Mouse (Mus musculus) brain, embryonic 14.5 days (tissue): ENCODE measurements around the gene Col11a2. TPM values are rescaled to one million over a fixed set of nuclear protein-coding genes. Genes with fewer than 3 reads are reported as not detected.
A peak's percentile ranks its signal among the peaks of the same experiment; 100 is the strongest.

Experiments
- DNase-seq: peaks from one replicate; pipeline ENCODE4 v3.0.0-alpha.2; 2011; ENCODE audit warnings: low read depth
- CTCF ChIP-seq: fragments of 200-500 bp; IDR thresholded peaks from 2 replicates; pipeline ENCODE4 v1.5.1; 2012; ENCODE audit warnings: inconsistent platforms, mild to moderate bottlenecking, moderate library complexity, borderline replicate concordance; ENCODE audit not compliant: insufficient read depth, insufficient read length; ENCODE audit errors: extremely low read depth
- POLR2A ChIP-seq: fragments of 200-500 bp; IDR thresholded peaks from 2 replicates; pipeline ENCODE4 v1.6.1; 2012; ENCODE audit warnings: mild to moderate bottlenecking, inconsistent platforms, borderline replicate concordance; ENCODE audit not compliant: poor library complexity, insufficient read depth, insufficient read length, severe bottlenecking; ENCODE audit errors: extremely low read depth
- polyA plus RNA-seq: library from polyadenylated mRNA; depleted of rRNA; stranded (reverse); fragments of >200 nt; gene quantifications from 2 replicates; pipeline ENCODE4 v1.2.3, GENCODE M21; 2012; rRNA removed

The Col11a2 gene
- polyA plus RNA-seq, 1 experiment, result 11.8 TPM

GRCm38 (mm10) chr17:34101185-34101584 is 61.9 kb downstream of the Col11a2 start:
- TF ChIP-seq POLR2A (no peak), CTCF (no peak)
- DNase-seq, result no peak

DNA sequence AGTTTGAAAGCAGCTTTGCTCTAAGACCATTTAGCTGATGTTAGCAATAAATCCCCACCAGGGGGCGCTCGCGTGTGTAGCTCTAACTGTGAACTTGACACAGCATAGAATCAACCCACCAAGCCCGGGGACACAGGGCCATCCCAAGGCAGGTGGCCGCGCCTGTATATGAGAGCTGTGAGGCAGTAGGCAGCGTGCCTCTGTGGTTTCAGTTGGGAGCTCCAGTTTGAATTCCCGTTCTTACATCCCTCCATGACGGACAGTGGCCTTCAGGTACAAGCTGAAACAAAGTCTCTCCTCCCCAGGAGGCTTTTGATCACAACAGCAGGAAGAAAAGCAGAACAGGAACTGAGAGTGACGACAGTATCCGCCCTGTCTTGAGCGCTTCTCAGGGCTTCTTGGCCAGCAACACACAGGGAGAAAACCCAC is 62.4 kb downstream of the Col11a2 start:
- TF ChIP-seq POLR2A, result no peak
- TF ChIP-seq CTCF, result peak; percentile 90
- peak; percentile 93 for DNase-seq

DNA sequence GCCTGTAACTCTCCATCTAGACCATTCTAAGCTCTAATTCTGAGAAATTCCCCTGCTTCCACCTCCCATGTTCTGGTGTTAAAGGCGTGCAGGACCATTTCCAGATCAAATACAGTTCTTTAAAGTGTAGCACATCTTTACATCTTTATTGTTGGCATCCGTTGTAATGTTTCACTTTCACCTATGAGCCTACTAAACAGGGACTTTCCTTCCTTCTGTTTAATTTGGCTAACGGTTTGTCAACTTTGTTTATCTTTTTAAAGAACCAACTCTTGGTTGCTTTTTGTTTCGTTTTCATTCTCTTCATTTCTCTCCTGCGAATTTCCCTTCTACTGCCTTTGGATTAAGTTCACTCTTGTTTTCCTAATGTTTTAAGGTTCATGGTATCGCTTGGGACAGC is 63.6 kb downstream of the Col11a2 start:
- DNase-seq, result no peak
- TF ChIP-seq CTCF, result no peak

DNA sequence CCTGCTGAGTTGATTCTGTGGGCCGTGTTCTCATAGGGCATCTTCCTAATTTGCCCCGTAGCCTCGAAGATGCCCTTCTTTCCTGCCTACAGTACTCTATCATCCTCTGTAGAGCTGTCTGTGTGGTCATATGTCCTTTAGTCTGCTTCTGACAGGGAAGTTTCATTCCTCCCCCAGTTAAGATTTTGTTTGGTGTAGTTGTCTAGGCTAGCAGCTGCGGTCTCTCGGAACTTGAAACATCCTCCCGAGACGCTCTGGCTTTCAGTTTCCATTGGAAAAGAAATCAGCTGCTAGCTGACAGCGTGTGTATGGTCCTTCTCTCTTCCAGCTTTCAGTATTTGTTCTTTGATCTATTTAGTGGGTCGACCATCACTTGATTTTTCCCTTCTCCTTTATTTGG is 65.6 kb downstream of the Col11a2 start:
- TF ChIP-seq POLR2A, result no peak
- no peak for TF ChIP-seq CTCF
- no peak for DNase-seq

DNA sequence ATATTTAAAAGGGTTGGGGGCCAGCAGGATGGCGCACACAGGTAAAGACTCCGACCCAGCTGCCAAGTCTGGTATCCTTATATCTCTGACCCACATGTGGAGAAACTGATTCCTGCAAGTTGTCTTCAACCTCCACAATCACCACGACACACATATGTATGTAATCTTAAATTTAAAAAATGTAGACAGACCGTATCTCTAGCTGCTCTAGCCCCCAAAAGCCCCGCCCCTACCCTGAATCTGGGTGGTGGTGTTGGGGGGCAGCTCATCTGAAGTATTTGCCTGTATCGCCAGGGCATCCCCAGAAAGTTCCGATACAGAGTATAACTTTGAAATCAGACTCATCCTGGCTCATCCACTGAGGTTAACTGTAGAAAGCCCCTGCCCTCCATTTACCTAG is 67.3 kb downstream of the Col11a2 start:
- TF ChIP-seq POLR2A (no peak), CTCF (no peak)
- no peak for DNase-seq

DNA sequence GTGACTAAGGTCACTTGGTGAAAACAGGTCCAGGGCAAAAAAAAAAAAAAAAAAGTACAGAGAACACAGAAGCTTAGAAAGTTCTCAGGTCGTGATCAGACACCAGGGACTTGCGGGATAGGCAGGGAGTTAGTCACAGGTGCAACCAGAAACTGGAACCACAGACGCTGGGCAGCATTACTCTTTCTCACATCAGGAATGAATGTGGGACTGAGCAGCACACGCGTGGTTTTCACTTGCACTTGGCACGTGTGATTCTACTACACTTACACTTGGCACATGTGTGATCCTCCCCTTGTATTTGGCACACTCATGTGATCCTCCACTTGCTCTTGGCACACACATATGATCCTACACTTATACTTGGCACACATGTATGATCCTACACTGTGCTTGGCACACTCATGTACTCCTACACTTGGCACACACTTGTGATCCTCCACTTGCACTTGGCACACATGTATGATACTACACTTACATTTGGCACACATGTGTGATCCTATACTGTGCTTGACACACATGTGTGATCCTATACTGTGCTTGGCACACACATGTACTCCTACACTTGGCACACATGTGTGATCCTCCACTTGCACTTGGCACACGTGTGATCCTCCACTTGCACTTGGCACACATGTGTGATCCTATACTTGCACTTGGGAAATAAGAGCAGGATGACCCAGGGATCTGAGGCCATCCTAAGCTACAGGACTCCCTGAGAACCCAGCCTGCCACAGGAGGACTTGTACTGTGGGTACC is 68.1 kb downstream of the Col11a2 start:
- DNase-seq, result peak; percentile 43
- TF ChIP-seq CTCF, result no peak
- TF ChIP-seq POLR2A, result no peak

DNA sequence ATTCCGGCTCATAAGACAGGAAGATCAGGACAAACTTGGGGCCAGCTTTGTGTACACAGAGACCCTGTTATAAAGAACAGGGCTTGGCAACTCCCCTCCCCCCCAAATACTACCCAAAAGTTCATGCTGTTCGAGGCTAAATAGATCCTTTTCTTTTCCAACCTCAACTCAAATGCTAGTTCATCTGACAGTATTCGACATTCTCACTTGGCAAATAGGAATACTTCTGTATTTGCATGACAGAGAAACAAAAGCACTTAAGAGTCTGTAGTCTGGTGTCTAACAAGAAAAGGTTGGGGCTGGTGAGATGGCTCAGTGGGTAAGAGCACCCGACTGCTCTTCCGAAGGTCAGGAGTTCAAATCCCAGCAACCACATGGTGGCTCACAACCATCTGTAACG is 69.2 kb downstream of the Col11a2 start:
- TF ChIP-seq POLR2A (no peak), CTCF (no peak)
- DNase-seq, result no peak

DNA sequence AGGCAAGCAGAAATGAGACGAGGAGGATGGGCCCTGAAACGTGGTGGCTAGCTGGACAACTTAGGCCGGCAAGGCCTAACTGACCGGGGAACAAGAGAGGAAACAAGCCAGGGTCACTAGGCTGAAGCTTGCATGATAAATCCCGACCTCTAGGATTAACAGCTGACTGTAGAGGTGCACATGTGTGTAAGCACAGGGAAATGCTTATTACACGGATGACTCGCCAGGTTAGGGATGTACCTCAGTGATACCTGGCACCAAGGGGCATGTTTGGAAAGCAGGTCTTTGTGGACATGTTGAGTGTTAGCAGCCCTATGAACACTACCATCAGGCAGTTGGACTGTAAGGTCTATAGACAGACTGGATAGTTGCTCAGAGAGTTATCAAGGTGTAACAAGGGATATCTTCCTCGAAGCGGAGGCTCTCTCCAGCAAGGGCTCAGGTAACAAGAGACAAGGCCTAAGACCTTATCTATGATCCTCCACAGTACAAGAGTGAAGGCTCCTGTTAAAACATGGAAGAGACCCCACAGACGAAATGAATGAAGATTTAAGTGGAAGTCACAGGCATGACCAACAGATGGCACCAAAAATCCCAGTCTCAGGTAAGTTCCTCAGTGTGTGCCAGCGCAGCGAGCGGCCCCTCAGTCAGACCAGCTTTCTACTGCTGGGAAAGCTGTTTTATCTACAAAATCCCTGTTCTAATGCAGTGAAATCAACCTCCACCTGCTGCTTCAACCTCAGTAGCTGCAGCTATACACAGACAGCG is 70.0 kb downstream of the Col11a2 start:
- peak; percentile 63 for DNase-seq
- TF ChIP-seq POLR2A (no peak), CTCF (peak; percentile 40; the same call in 1 of the 2 replicates)

- TF ChIP-seq CTCF (no peak), POLR2A (no peak)
- DNase-seq, result peak; percentile 57
Measured at GRCm38 (mm10) chr17:34109806-34110195, 70.6 kb downstream of the Col11a2 start.

DNA sequence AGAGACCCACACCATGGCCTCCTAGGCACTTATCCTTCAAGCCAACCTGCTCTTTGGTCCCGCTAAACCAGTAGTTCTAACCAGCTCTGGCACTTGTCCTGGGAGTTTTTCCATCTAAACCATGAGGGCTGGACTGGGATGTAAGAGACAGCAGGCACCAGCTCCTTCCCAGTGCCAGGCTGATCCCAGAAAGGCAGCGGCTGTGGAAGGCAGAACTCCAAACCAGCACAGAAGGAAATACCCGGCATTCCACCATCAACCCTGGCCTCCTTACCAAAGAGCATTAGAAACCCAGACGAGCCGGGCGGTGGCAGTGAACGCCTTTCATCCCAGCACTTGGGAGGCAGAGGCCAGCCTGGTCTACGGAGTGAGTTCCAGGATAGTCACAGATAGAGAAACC is 71.1 kb downstream of the Col11a2 start:
- TF ChIP-seq POLR2A, result no peak
- no peak for TF ChIP-seq CTCF
- no peak for DNase-seq

DNA sequence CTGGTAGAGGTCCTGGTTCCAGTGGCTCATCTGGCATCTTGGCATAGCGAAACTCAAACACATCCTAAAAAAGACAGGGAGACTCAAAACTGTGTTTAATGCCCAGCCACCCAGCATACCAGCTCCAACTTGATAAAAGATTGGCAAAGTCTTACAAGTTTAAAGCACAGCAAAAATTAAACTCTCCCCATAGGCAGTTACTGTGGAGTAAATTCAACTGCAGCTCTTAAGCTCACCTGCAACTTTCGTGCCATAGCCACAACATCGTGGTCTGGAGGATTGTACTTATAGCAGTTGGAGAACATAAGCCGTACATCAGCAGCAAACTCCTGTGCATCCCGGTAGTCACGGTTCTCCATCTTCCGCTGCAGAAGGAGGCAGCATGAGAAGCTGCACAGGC is 74.9 kb downstream of the Col11a2 start:
- TF ChIP-seq CTCF (no peak), POLR2A (no peak)
- no peak for DNase-seq

Other genes starting within 250 kb of the Col11a2 start
- 50.7 and 61.9 TPM in 2 replicates for gene Kank3, start 228.9 kb upstream of the Col11a2 start, polyA plus RNA-seq
- gene Rps28, start 214.9 kb upstream of the Col11a2 start, polyA plus RNA-seq, result 1,048 and 1,174 TPM in 2 replicates
- 327 and 425 TPM in 2 replicates for gene Ndufa7, start 214.9 kb upstream of the Col11a2 start, polyA plus RNA-seq
- gene Cd320, start 196.3 kb upstream of the Col11a2 start, polyA plus RNA-seq, result 41.6 and 49.6 TPM in 2 replicates
- not detected in 2 replicates for gene Gm7029, start 165.6 kb upstream of the Col11a2 start, polyA plus RNA-seq
- 18.5 and 32.3 TPM in 2 replicates for gene Kifc1, start 148.8 kb upstream of the Col11a2 start, polyA plus RNA-seq
- 0.30 and 0.38 TPM in 2 replicates for gene Platr17, start 134.3 kb upstream of the Col11a2 start, polyA plus RNA-seq
- gene Daxx, start 130.0 kb upstream of the Col11a2 start, polyA plus RNA-seq, result 43.8 and 52.6 TPM in 2 replicates
- 17.4 and 22.8 TPM in 2 replicates for gene Tapbp, start 123.5 kb upstream of the Col11a2 start, polyA plus RNA-seq
- 35.8 and 43.6 TPM in 2 replicates for gene Zbtb22, start 123.5 kb upstream of the Col11a2 start, polyA plus RNA-seq
- gene Rgl2, start 109.9 kb upstream of the Col11a2 start, polyA plus RNA-seq, result 184 and 285 TPM in 2 replicates
- 85.7 and 97.5 TPM in 2 replicates for gene Pfdn6, start 99.1 kb upstream of the Col11a2 start, polyA plus RNA-seq
- 22.8 and 29.3 TPM in 2 replicates for gene Wdr46, start 98.8 kb upstream of the Col11a2 start, polyA plus RNA-seq
- 9.9 and 11.1 TPM in 2 replicates for gene B3galt4, start 87.9 kb upstream of the Col11a2 start, polyA plus RNA-seq
- 71.7 and 72.8 TPM in 2 replicates for gene Vps52, start 83.6 kb upstream of the Col11a2 start, polyA plus RNA-seq
- 744 and 771 TPM in 2 replicates for gene Rps18, start 83.4 kb upstream of the Col11a2 start, polyA plus RNA-seq
- 20.4 and 20.5 TPM in 2 replicates for gene H2-K1, start 39.1 kb upstream of the Col11a2 start, polyA plus RNA-seq
- 58.8 and 68.8 TPM in 2 replicates for gene Ring1, start 14.8 kb upstream of the Col11a2 start, polyA plus RNA-seq
- gene H2-Ke6, start 11.4 kb upstream of the Col11a2 start, polyA plus RNA-seq, result 88.8 and 156 TPM in 2 replicates
- gene Slc39a7, start 7.8 kb upstream of the Col11a2 start, polyA plus RNA-seq, result 133 and 138 TPM in 2 replicates
- gene Rxrb, start 7.6 kb upstream of the Col11a2 start, polyA plus RNA-seq, result 83.9 and 97.4 TPM in 2 replicates
- 0.07 and 0.20 TPM in 2 replicates for gene H2-Oa, start 52.9 kb downstream of the Col11a2 start, polyA plus RNA-seq
- 12.0 and 16.4 TPM in 2 replicates for gene H2-DMa, start 80.1 kb downstream of the Col11a2 start, polyA plus RNA-seq
- 186 and 256 TPM in 2 replicates for gene Brd2, start 83.2 kb downstream of the Col11a2 start, polyA plus RNA-seq
- 0.18 and 0.40 TPM in 2 replicates for gene H2-DMb2, start 103.9 kb downstream of the Col11a2 start, polyA plus RNA-seq
- gene H2-DMb1, start 113.6 kb downstream of the Col11a2 start, polyA plus RNA-seq, result 0.82 and 1.1 TPM in 2 replicates
- 1.8 and 2.1 TPM in 2 replicates for gene Tap1, start 148.1 kb downstream of the Col11a2 start, polyA plus RNA-seq
- 0.86 and 1.1 TPM in 2 replicates for gene Psmb9, start 148.3 kb downstream of the Col11a2 start, polyA plus RNA-seq
- 2.0 and 2.4 TPM in 2 replicates for gene Psmb8, start 158.3 kb downstream of the Col11a2 start, polyA plus RNA-seq
- 0.93 and 1.1 TPM in 2 replicates for gene Tap2, start 164.1 kb downstream of the Col11a2 start, polyA plus RNA-seq
- 0.04 and 0.11 TPM in 2 replicates for gene H2-Ob, start 199.5 kb downstream of the Col11a2 start, polyA plus RNA-seq
- gene H2-Ab1, start 218.3 kb downstream of the Col11a2 start, polyA plus RNA-seq, result 1.4 and 1.7 TPM in 2 replicates
- gene H2-Aa, start 248.4 kb downstream of the Col11a2 start, polyA plus RNA-seq, result 0.50 and 0.51 TPM in 2 replicates